28 mouse cellular contexts compared by ENCODE assay signal in the genomic region with DNA sequence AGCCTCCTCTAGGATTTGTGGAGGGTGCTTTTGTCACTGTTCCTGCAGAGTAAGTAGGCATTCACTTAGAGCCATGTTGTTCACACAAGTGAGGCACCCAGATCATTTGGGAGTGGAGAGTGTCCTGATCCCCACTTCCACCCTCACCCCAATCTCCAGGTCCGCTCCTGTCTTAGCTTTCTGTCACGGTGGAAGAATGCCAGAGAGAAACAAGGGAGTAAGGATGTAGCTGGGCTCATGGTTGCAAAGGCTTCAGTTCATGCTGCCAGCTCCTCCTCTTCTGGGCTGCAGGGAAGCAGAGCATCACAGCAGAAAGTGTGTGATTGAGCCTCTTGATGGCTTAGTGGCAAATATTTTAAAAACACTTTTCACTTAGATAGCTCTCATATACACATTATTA.
"Had no signal": no experiment of that assay in that cellular context is flagged by ENCODE, and none has a peak within 500 bp of the region (broad histone marks: within the 10 kb centered on the region; RNA-seq: fewer than 3 reads in every experiment).

No protein-coding gene starts in this region.

- H3K27ac ChIP-seq: embryonic facial prominence, embryonic 10.5 days; embryonic facial prominence, embryonic 12.5 days; embryonic facial prominence, embryonic 13.5 days; embryonic facial prominence, embryonic 15.5 days; forebrain, embryonic 10.5 days; forebrain, embryonic 12.5 days; forebrain, embryonic 13.5 days; forebrain, embryonic 15.5 days; gastrocnemius, adult 2 months had no signal

- DNase-seq: cerebellum, adult 18-20 months; cerebellum, adult 2 months; cerebellum, adult 8-10 months; cerebellum, adult 9-10 months; cerebellum, adult 9-11 months; cerebellum, postnatal 10 days; cerebellum, postnatal 14 days; cerebellum, postnatal 25 days; cerebellum, postnatal 36 days; embryo, embryonic 11 days; forebrain, postnatal 0 days; gastrocnemius, adult 2 months; gastrocnemius, postnatal 10 days; gastrocnemius, postnatal 14 days; gastrocnemius, postnatal 25 days; gastrocnemius, postnatal 36 days; heart, adult 18-20 months had no signal

- H3K9me3 ChIP-seq: embryonic facial prominence, embryonic 10.5 days; embryonic facial prominence, embryonic 12.5 days; embryonic facial prominence, embryonic 13.5 days; embryonic facial prominence, embryonic 15.5 days; forebrain, embryonic 10.5 days; forebrain, embryonic 12.5 days; forebrain, embryonic 13.5 days; forebrain, embryonic 15.5 days had no signal

- H3K27me3 ChIP-seq: embryonic facial prominence, embryonic 12.5 days; embryonic facial prominence, embryonic 13.5 days; embryonic facial prominence, embryonic 15.5 days; forebrain, embryonic 12.5 days; forebrain, embryonic 13.5 days; forebrain, embryonic 15.5 days had no signal

- H3K4me1 ChIP-seq: embryonic facial prominence, embryonic 10.5 days; embryonic facial prominence, embryonic 12.5 days; embryonic facial prominence, embryonic 13.5 days; embryonic facial prominence, embryonic 15.5 days; forebrain, embryonic 10.5 days; forebrain, embryonic 12.5 days; forebrain, embryonic 15.5 days had no signal

- H3K9ac ChIP-seq: embryonic facial prominence, embryonic 12.5 days; embryonic facial prominence, embryonic 13.5 days; embryonic facial prominence, embryonic 15.5 days; forebrain, embryonic 12.5 days; forebrain, embryonic 13.5 days; forebrain, embryonic 15.5 days; forebrain, postnatal 0 days had no signal

- H3K4me3 ChIP-seq: embryonic facial prominence, embryonic 10.5 days; embryonic facial prominence, embryonic 12.5 days; embryonic facial prominence, embryonic 13.5 days; embryonic facial prominence, embryonic 15.5 days; erythroblast, embryonic 14.5 days; forebrain, embryonic 10.5 days; forebrain, embryonic 12.5 days; forebrain, embryonic 13.5 days; forebrain, embryonic 15.5 days; gastrocnemius, adult 2 months had no signal

- H3K4me2 ChIP-seq: embryonic facial prominence, embryonic 12.5 days; embryonic facial prominence, embryonic 13.5 days; embryonic facial prominence, embryonic 15.5 days; forebrain, embryonic 12.5 days; forebrain, embryonic 13.5 days; forebrain, embryonic 15.5 days had no signal

- ATAC-seq: forebrain, embryonic 13.5 days; forebrain, embryonic 14.5 days; forebrain, embryonic 15.5 days; forebrain, embryonic 16.5 days; forebrain, postnatal 0 days had no signal
